Mouse (Mus musculus) lung, postnatal 0 days (tissue): ENCODE results near the gene Pctp. TPM values are rescaled to one million over a fixed set of nuclear protein-coding genes. Genes with fewer than 3 reads are reported as not detected.

Source experiments
- ATAC-seq: fragments of 200-750 bp; cut with Nextera tagmentation; 2 replicates; pipeline ENCODE4 v1.8.0; 2017; ENCODE audit warnings: moderate library complexity
- DNase-seq: peaks from one replicate; pipeline ENCODE4 v3.0.0-alpha.2; 2016; ENCODE audit warnings: low spot score
- H3K27ac ChIP-seq: fragments of 300-500 bp; sonication (generic); 2 replicates; pipeline ENCODE4 v1.5.1; 2014; ENCODE audit warnings: antibody characterized with exemption, mild to moderate bottlenecking, low read length, mixed read lengths
- H3K27me3 ChIP-seq: fragments of 300-500 bp; sonication (generic); replicated peaks from 2 replicates; pipeline ENCODE4 v1.6.1; 2014; ENCODE audit warnings: low read length, mixed read lengths; ENCODE audit not compliant: insufficient read depth
- H3K36me3 ChIP-seq: fragments of 300-500 bp; sonication (generic); 2 replicates; pipeline ENCODE4 v1.6.1; 2014; ENCODE audit warnings: low read length, mixed read lengths; ENCODE audit not compliant: insufficient read depth
- H3K4me1 ChIP-seq: fragments of 300-500 bp; sonication (generic); 2 replicates; pipeline ENCODE4 v1.6.1; 2014; ENCODE audit warnings: antibody characterized with exemption, low read depth, low read length, mixed read lengths; ENCODE audit not compliant: insufficient read depth
- H3K4me2 ChIP-seq: fragments of 300-500 bp; sonication (generic); replicated peaks from 2 replicates; pipeline ENCODE4 v1.6.1; 2014; ENCODE audit warnings: low read depth, mild to moderate bottlenecking, low read length, moderate library complexity, mixed read lengths
- H3K4me3 ChIP-seq: fragments of 300-500 bp; sonication (generic); 2 replicates; pipeline ENCODE4 v1.5.1; 2014; ENCODE audit warnings: low read depth, low read length
- H3K9ac ChIP-seq: fragments of 300-500 bp; sonication (generic); replicated peaks from 2 replicates; pipeline ENCODE4 v1.6.1; 2014; ENCODE audit warnings: low read depth, mild to moderate bottlenecking
- H3K9me3 ChIP-seq: fragments of 300-500 bp; sonication (generic); 2 replicates; pipeline ENCODE4 v1.6.1; 2016; ENCODE audit warnings: low read length, mixed read lengths
- CTCF ChIP-seq: IDR thresholded peaks from 2 replicates; pipeline ENCODE4 v1.5.1; 2016; ENCODE audit warnings: antibody characterized with exemption, mild to moderate bottlenecking
- EP300 ChIP-seq: IDR thresholded peaks from 2 replicates; pipeline ENCODE4 v1.6.1; 2016; ENCODE audit warnings: antibody characterized with exemption, mild to moderate bottlenecking, control low read depth
- WGBS: fragments of 180-500 bp; shearing (Covaris S2); extraction: QIAGEN DNeasy Blood & Tissue Kit; methylation state at CpG from one replicate; pipeline ENCODE4 v1.1.7; 2014; 5-methylcytosine and 5-hydroxymethylcytosine counted together
- polyA plus RNA-seq: library from polyadenylated mRNA; unstranded; fragments of >200 nt; fragmentation: Nextera tagmentation; extraction: Ambion mirVana; gene quantifications from 2 replicates; pipeline ENCODE4 v1.2.1, GENCODE M21; 2015

Pctp gene
- polyA plus RNA-seq, 1 experiment from 2014 or later: 11.0 TPM

GRCm38 (mm10) chr11:90003386-90003785, 692 bp upstream of the Pctp start:
- Histone ChIP-seq H3K4me2 (no peak overlapping the region), H3K27ac (no peak overlapping the region)

GRCm38 (mm10) chr11:90002987-90003348, 274 bp upstream of the Pctp start:
- no peak for TF ChIP-seq CTCF
- no peak for TF ChIP-seq EP300
- Histone ChIP-seq H3K4me1 (peaks cover 11% of the 10 kb centered on the region; the same call in 1 of the 2 replicates), H3K27ac (no peak overlapping the region), H3K36me3 (no peaks in the 10 kb centered on the region), H3K9ac (no peak overlapping the region), H3K4me3 (peak overlapping the region; percentile 45), H3K27me3 (no peaks in the 10 kb centered on the region), H3K9me3 (no peaks in the 10 kb centered on the region), H3K4me2 (peak overlapping the region; percentile 87)
- WGBS: 11% methylated on average over 8 of the region's 8 CpGs
- ATAC-seq (no peak), DNase-seq (no peak)

More at GRCm38 (mm10) chr11:90003386-90003785, 692 bp upstream of the Pctp start:
- H3K4me3 ChIP-seq: no peak overlapping the region
- no peaks in the 10 kb centered on the region for H3K36me3 ChIP-seq
- H3K27me3 ChIP-seq: no peaks in the 10 kb centered on the region
- H3K9me3 ChIP-seq: no peaks in the 10 kb centered on the region
- DNase-seq (no peak), ATAC-seq (no peak)
- 84% methylated on average over 4 of the region's 4 CpGs for WGBS
- peaks cover 11% of the 10 kb centered on the region; the same call in 1 of the 2 replicates for H3K4me1 ChIP-seq
- H3K9ac ChIP-seq: no peak overlapping the region
- TF ChIP-seq CTCF (no peak), EP300 (no peak)

- H3K9me3 ChIP-seq: no peaks in the 10 kb centered on the region
- 85% methylated on average over 10 of the region's 10 CpGs for WGBS
- TF ChIP-seq EP300 (no peak), CTCF (no peak)
- no peaks in the 10 kb centered on the region for H3K27me3 ChIP-seq
- no peak overlapping the region for H3K4me3 ChIP-seq
- DNase-seq (no peak), ATAC-seq (no peak)
- H3K27ac ChIP-seq: no peak overlapping the region
- H3K36me3 ChIP-seq: no peaks in the 10 kb centered on the region
- H3K4me1 ChIP-seq: peaks cover 11% of the 10 kb centered on the region; the same call in 1 of the 2 replicates
- no peak overlapping the region for H3K9ac ChIP-seq
- H3K4me2 ChIP-seq: peak overlapping the region; percentile 87
Measured at GRCm38 (mm10) chr11:90001396-90002230, 1.1 kb downstream of the Pctp start.

GRCm38 (mm10) chr11:90000666-90001065, 2.0 kb downstream of the Pctp start:
- H3K4me3 ChIP-seq: no peak overlapping the region
- no peaks in the 10 kb centered on the region for H3K27me3 ChIP-seq
- H3K9me3 ChIP-seq: no peaks in the 10 kb centered on the region
- H3K4me2 ChIP-seq: no peak overlapping the region
- WGBS: 85% methylated on average over 4 of the region's 4 CpGs
- no peak for DNase-seq
- H3K36me3 ChIP-seq: no peaks in the 10 kb centered on the region
- H3K4me1 ChIP-seq: peaks cover 11% of the 10 kb centered on the region; the same call in 1 of the 2 replicates
- no peak for TF ChIP-seq CTCF
- no peak for TF ChIP-seq EP300
- ATAC-seq: no peak
- no peak overlapping the region for H3K9ac ChIP-seq
- no peak overlapping the region for H3K27ac ChIP-seq

GRCm38 (mm10) chr11:89998996-89999770, 3.5 kb downstream of the Pctp start:
- H3K4me2 ChIP-seq: no peak overlapping the region
- H3K27me3 ChIP-seq: no peaks in the 10 kb centered on the region
- H3K9ac ChIP-seq: no peak overlapping the region
- no peak for TF ChIP-seq CTCF
- TF ChIP-seq EP300: no peak
- no peaks in the 10 kb centered on the region for H3K36me3 ChIP-seq
- DNase-seq: no peak
- peaks cover 11% of the 10 kb centered on the region; the same call in 1 of the 2 replicates for H3K4me1 ChIP-seq
- H3K27ac ChIP-seq: no peak overlapping the region
- no peak for ATAC-seq
- no peaks in the 10 kb centered on the region for H3K9me3 ChIP-seq
- no peak overlapping the region for H3K4me3 ChIP-seq
- 86% methylated on average over 18 of the region's 18 CpGs for WGBS

- DNase-seq (peak; percentile 84), ATAC-seq (peak; percentile 84)
- Histone ChIP-seq H3K27ac (no peak overlapping the region), H3K4me1 (peaks cover 7% of the 10 kb centered on the region; the same call in 1 of the 2 replicates), H3K9ac (no peak overlapping the region), H3K4me3 (no peak overlapping the region), H3K36me3 (no peaks in the 10 kb centered on the region), H3K4me2 (no peak overlapping the region), H3K27me3 (no peaks in the 10 kb centered on the region), H3K9me3 (no peaks in the 10 kb centered on the region)
- 60% methylated on average over 7 of the region's 7 CpGs for WGBS
- TF ChIP-seq EP300: no peak
Measured at GRCm38 (mm10) chr11:89996856-89997255, 5.8 kb downstream of the Pctp start.
